In genomic region chr13:21918570-21919419, GRCm38 (mm10) we compare ENCODE assay signal across 8 mouse cellular contexts. TPM values are rescaled to one million over a fixed set of nuclear protein-coding genes. Genes with fewer than 3 reads are reported as not detected.
DNase-seq lines count a peak whose midpoint lies in the region; ATAC-seq and TF ChIP-seq lines count a peak whose summit lies in the region.

No protein-coding gene starts in this region.

- peak; percentile 59 for DNase-seq in gastrocnemius, adult 2 months
- no peak for DNase-seq in gastrocnemius, postnatal 4 days (ENCODE audit: low spot score in 2 of 2)
- DNase-seq in forelimb bud, embryonic 11.5 days (ENCODE audit: low read depth, low spot score): peak; percentile 94
- peak; percentile 90 for DNase-seq in liver, embryonic 11.5 days (ENCODE audit: low spot score)
- no peak for DNase-seq in midbrain, postnatal 0 days (ENCODE audit: low spot score)
- DNase-seq in testis, postnatal 14 days (ENCODE audit: low spot score): peak; percentile 85

- peak; percentile 73 for ATAC-seq in hindbrain, embryonic 16.5 days
- ATAC-seq in liver, embryonic 11.5 days (replicated peaks; ENCODE audit: low FRiP score): peak; percentile 85
- no peak for ATAC-seq in midbrain, postnatal 0 days (ENCODE audit: low FRiP score)

- peak overlapping the region; percentile 49; the same call in 1 of the 2 replicates for H3K27ac ChIP-seq in gastrocnemius, adult 2 months
- H3K27ac ChIP-seq in bone marrow macrophage, adult 2 months (ENCODE audit: insufficient read depth, low read depth, low read length): no peak overlapping the region
- no peak overlapping the region for H3K27ac ChIP-seq in hindbrain, embryonic 16.5 days (ENCODE audit: low read depth, low read length)
- H3K27ac ChIP-seq in liver, embryonic 11.5 days (ENCODE audit: low read depth, low read length): no peak overlapping the region
- no peak overlapping the region for H3K27ac ChIP-seq in midbrain, postnatal 0 days (ENCODE audit: low read depth, low read length)

- 1% methylated on average over 38 of the region's 38 CpGs for WGBS in hindbrain, embryonic 16.5 days
- WGBS in liver, embryonic 11.5 days: under 1% methylated on average over 38 of the region's 38 CpGs
- 2% methylated on average over 38 of the region's 38 CpGs for WGBS in midbrain, postnatal 0 days

- TF ChIP-seq POLR2A in bone marrow macrophage, adult 2 months (IDR thresholded peaks at IDR 0.05; ENCODE audit: borderline replicate concordance, low read depth, low read length): no peak

- H3K9ac ChIP-seq in hindbrain, embryonic 16.5 days (ENCODE audit: low read depth, low read length): no peak overlapping the region
- H3K9ac ChIP-seq in liver, embryonic 11.5 days (ENCODE audit: low read depth, low read length): peak overlapping the region; percentile 67
- H3K9ac ChIP-seq in midbrain, postnatal 0 days (replicated peaks; ENCODE audit: low read length, poor library complexity, severe bottlenecking): no peak overlapping the region

- intact Hi-C loops in gastrocnemius, adult 2 months (cut with DNase I): no loop called here

- no peaks in the 10 kb centered on the region for H3K36me3 ChIP-seq in hindbrain, embryonic 16.5 days (ENCODE audit: control insufficient read depth, insufficient read depth, low read length)
- no peaks in the 10 kb centered on the region for H3K36me3 ChIP-seq in liver, embryonic 11.5 days (ENCODE audit: control insufficient read depth, insufficient read depth, low read length)
- no peaks in the 10 kb centered on the region for H3K36me3 ChIP-seq in midbrain, postnatal 0 days (ENCODE audit: insufficient read depth, low read length)

- TF ChIP-seq CTCF in gastrocnemius, adult 2 months (IDR thresholded peaks at IDR 0.05): no peak
- no peak for TF ChIP-seq CTCF in bone marrow macrophage, adult 2 months (IDR thresholded peaks at IDR 0.05; ENCODE audit: low read depth, low read length)
- no peak for TF ChIP-seq CTCF in midbrain, postnatal 0 days (IDR thresholded peaks at IDR 0.05)

- no peaks in the 10 kb centered on the region for H3K9me3 ChIP-seq in hindbrain, embryonic 16.5 days (ENCODE audit: control insufficient read depth, low read length)
- H3K9me3 ChIP-seq in liver, embryonic 11.5 days (ENCODE audit: control insufficient read depth, low read length): no peaks in the 10 kb centered on the region
- H3K9me3 ChIP-seq in midbrain, postnatal 0 days (ENCODE audit: low read length): no peaks in the 10 kb centered on the region

- peaks cover 41% of the 10 kb centered on the region for H3K27me3 ChIP-seq in hindbrain, embryonic 16.5 days (replicated peaks; ENCODE audit: control insufficient read depth, insufficient read depth, low read length)
- no peaks in the 10 kb centered on the region for H3K27me3 ChIP-seq in liver, embryonic 11.5 days (replicated peaks; ENCODE audit: control insufficient read depth, insufficient read depth, low read length)
- peaks cover 52% of the 10 kb centered on the region for H3K27me3 ChIP-seq in midbrain, postnatal 0 days (ENCODE audit: insufficient read depth, low read length)

- peaks cover 10% of the 10 kb centered on the region for H3K4me1 ChIP-seq in bone marrow macrophage, adult 2 months (ENCODE audit: control insufficient read depth, insufficient read depth, low read length)
- peaks cover 8% of the 10 kb centered on the region for H3K4me1 ChIP-seq in hindbrain, embryonic 16.5 days (ENCODE audit: control insufficient read depth, insufficient read depth, low read depth, low read length)
- H3K4me1 ChIP-seq in liver, embryonic 11.5 days (replicated peaks; ENCODE audit: control insufficient read depth, insufficient read depth, low read length): peaks cover 6% of the 10 kb centered on the region; the same call in 1 of the 2 replicates
- H3K4me1 ChIP-seq in midbrain, postnatal 0 days (ENCODE audit: insufficient read depth, low read length): no peaks in the 10 kb centered on the region

- H3K4me2 ChIP-seq in hindbrain, embryonic 16.5 days (ENCODE audit: low read length): peak overlapping the region; percentile 66
- H3K4me2 ChIP-seq in liver, embryonic 11.5 days: peak overlapping the region; percentile 100
- peak overlapping the region; percentile 49 for H3K4me2 ChIP-seq in midbrain, postnatal 0 days (ENCODE audit: low read depth, low read length, poor library complexity, severe bottlenecking)

- H3K4me3 ChIP-seq in gastrocnemius, adult 2 months: peak overlapping the region; percentile 74
- H3K4me3 ChIP-seq in bone marrow macrophage, adult 2 months (ENCODE audit: insufficient read depth, low read length): peak overlapping the region; percentile 68
- peak overlapping the region; percentile 39 for H3K4me3 ChIP-seq in hindbrain, embryonic 16.5 days (ENCODE audit: low read length)
- H3K4me3 ChIP-seq in liver, embryonic 11.5 days (ENCODE audit: low read depth, low read length): peak overlapping the region; percentile 71
- H3K4me3 ChIP-seq in midbrain, postnatal 0 days (ENCODE audit: low read depth, low read length): peak overlapping the region; percentile 28; the same call in 1 of the 2 replicates

RNA-seq across cellular contexts. Expression of gene Zfp184, which starts 26.1 kb away (rescaled TPM):
- under 1 TPM; 0.17 to 0.36 TPM for total RNA-seq in gastrocnemius, adult 2 months (2021)
- 1 to 10 TPM; 1.4 to 2.6 TPM for total RNA-seq in gastrocnemius, postnatal 4 days (2021)
- 0.25 and 0.76 TPM in 2 replicates for polyA plus RNA-seq in bone marrow macrophage, adult 2 months (2012; ENCODE audit: insufficient read depth, insufficient read length, missing spikeins)
- 10.6 and 12.4 TPM in 2 replicates for polyA plus RNA-seq in hindbrain, embryonic 16.5 days (2015; fragmentation: Nextera tagmentation; extraction: Ambion mirVana)
- 5.1 and 5.9 TPM in 2 replicates for polyA plus RNA-seq in liver, embryonic 11.5 days (2014; fragmentation: Nextera tagmentation; extraction: Ambion mirVana)
- total RNA-seq in midbrain, postnatal 0 days (2014; rRNA removed): 8.1 and 9.8 TPM in 2 replicates
- polyA plus RNA-seq in midbrain, postnatal 0 days (2015; fragmentation: Nextera tagmentation; extraction: Ambion mirVana): 7.5 and 8.4 TPM in 2 replicates

Comparison
In these comparisons a context has a peak if more than half of its experiments do, and no peak if none do; other contexts are left out.
1. DNase-seq: peak in gastrocnemius, adult 2 months (single experiment), forelimb bud, embryonic 11.5 days (single experiment), liver, embryonic 11.5 days (single experiment) and testis, postnatal 14 days (single experiment); none in gastrocnemius, postnatal 4 days (0 of 2) and midbrain, postnatal 0 days (single experiment).
2. H3K4me2 ChIP-seq: peak in every context shown above with its lines; median percentile 100 in liver, embryonic 11.5 days; 66 in hindbrain, embryonic 16.5 days; 49 in midbrain, postnatal 0 days.
3. Peak in every context shown above with its lines, with median percentiles within 50 percentile points of each other: H3K4me3 ChIP-seq.